Mouse (Mus musculus): ENCODE measurements around the gene 4930595D18Rik. TPM values are rescaled to one million over a fixed set of nuclear protein-coding genes. Genes with fewer than 3 reads are reported as not detected.

Gene 4930595D18Rik
- polyA plus RNA-seq, 1 experiment, result not detected

- no peak for TF ChIP-seq GATA1 (IDR thresholded peaks at IDR 0.05; ENCODE audit: low read length)
- no peak for TF ChIP-seq TAL1 (IDR thresholded peaks at IDR 0.05; ENCODE audit: low read length)
- H3K36me3 ChIP-seq (ENCODE audit: control insufficient read depth), result no peaks in the 10 kb centered on the region; the same call in 1 of the 2 replicates
- peaks cover 45% of the 10 kb centered on the region for H3K4me1 ChIP-seq (ENCODE audit: control insufficient read depth)
- H3K4me3 ChIP-seq (replicated peaks), result no peak overlapping the region
- H3K27me3 ChIP-seq (ENCODE audit: control insufficient read depth), result no peaks in the 10 kb centered on the region
- H3K9me3 ChIP-seq (ENCODE audit: control insufficient read depth, low read length), result peaks cover 3% of the 10 kb centered on the region; the same call in 1 of the 2 replicates
Measured at GRCm38 (mm10) chr12:111151422-111152156, 32.7 kb downstream of the 4930595D18Rik start.

GRCm38 (mm10) chr12:111150236-111150596, 34.1 kb downstream of the 4930595D18Rik start:
- Histone ChIP-seq H3K4me3 (replicated peaks) (no peak overlapping the region), H3K9me3 (ENCODE audit: control insufficient read depth, low read length) (peaks cover 2% of the 10 kb centered on the region; the same call in 1 of the 2 replicates), H3K4me1 (ENCODE audit: control insufficient read depth) (peaks cover 45% of the 10 kb centered on the region), H3K27me3 (ENCODE audit: control insufficient read depth) (peaks cover 2% of the 10 kb centered on the region; the same call in 1 of the 2 replicates), H3K36me3 (ENCODE audit: control insufficient read depth) (no peaks in the 10 kb centered on the region; the same call in 1 of the 2 replicates)
- TF ChIP-seq GATA1 (IDR thresholded peaks at IDR 0.05; ENCODE audit: low read length) (no peak), TAL1 (IDR thresholded peaks at IDR 0.05; ENCODE audit: low read length) (no peak)

- H3K4me3 ChIP-seq (replicated peaks), result no peak overlapping the region
- H3K36me3 ChIP-seq (ENCODE audit: control insufficient read depth), result no peaks in the 10 kb centered on the region
- H3K4me1 ChIP-seq (ENCODE audit: control insufficient read depth), result peaks cover 45% of the 10 kb centered on the region
- H3K27me3 ChIP-seq (ENCODE audit: control insufficient read depth), result peaks cover 5% of the 10 kb centered on the region
- TF ChIP-seq GATA1 (IDR thresholded peaks at IDR 0.05; ENCODE audit: low read length), result no peak
- TF ChIP-seq TAL1 (IDR thresholded peaks at IDR 0.05; ENCODE audit: low read length), result no peak
- no peaks in the 10 kb centered on the region for H3K9me3 ChIP-seq (ENCODE audit: control insufficient read depth, low read length)
Measured at GRCm38 (mm10) chr12:111149495-111150235, 34.6 kb downstream of the 4930595D18Rik start.

- no peaks in the 10 kb centered on the region for H3K36me3 ChIP-seq (ENCODE audit: control insufficient read depth)
- peaks cover 9% of the 10 kb centered on the region for H3K9me3 ChIP-seq (ENCODE audit: control insufficient read depth, low read length)
- H3K4me1 ChIP-seq (ENCODE audit: control insufficient read depth), result peaks cover 13% of the 10 kb centered on the region
- no peak overlapping the region for H3K4me3 ChIP-seq (replicated peaks)
- H3K27me3 ChIP-seq (ENCODE audit: control insufficient read depth), result peaks cover 8% of the 10 kb centered on the region
- no peak for TF ChIP-seq GATA1 (IDR thresholded peaks at IDR 0.05; ENCODE audit: low read length)
- no peak for TF ChIP-seq TAL1 (IDR thresholded peaks at IDR 0.05; ENCODE audit: low read length)
Measured at GRCm38 (mm10) chr12:111145269-111145668, 39.0 kb downstream of the 4930595D18Rik start.

- TF ChIP-seq TAL1 (IDR thresholded peaks at IDR 0.05; ENCODE audit: low read length) (no peak), GATA1 (IDR thresholded peaks at IDR 0.05; ENCODE audit: low read length) (no peak)
- Histone ChIP-seq H3K4me3 (replicated peaks) (no peak overlapping the region), H3K27me3 (ENCODE audit: control insufficient read depth) (peaks cover 8% of the 10 kb centered on the region), H3K9me3 (ENCODE audit: control insufficient read depth, low read length) (peaks cover 10% of the 10 kb centered on the region), H3K4me1 (ENCODE audit: control insufficient read depth) (peaks cover 7% of the 10 kb centered on the region), H3K36me3 (ENCODE audit: control insufficient read depth) (no peaks in the 10 kb centered on the region)
Measured at GRCm38 (mm10) chr12:111144598-111144997, 39.7 kb downstream of the 4930595D18Rik start.

- H3K27me3 ChIP-seq (ENCODE audit: control insufficient read depth), result peaks cover 8% of the 10 kb centered on the region
- TF ChIP-seq GATA1 (IDR thresholded peaks at IDR 0.05; ENCODE audit: low read length) (no peak), TAL1 (IDR thresholded peaks at IDR 0.05; ENCODE audit: low read length) (no peak)
- peaks cover 15% of the 10 kb centered on the region for H3K9me3 ChIP-seq (ENCODE audit: control insufficient read depth, low read length)
- H3K4me1 ChIP-seq (ENCODE audit: control insufficient read depth), result peaks cover 2% of the 10 kb centered on the region; the same call in 1 of the 2 replicates
- no peak overlapping the region for H3K4me3 ChIP-seq (replicated peaks)
- H3K36me3 ChIP-seq (ENCODE audit: control insufficient read depth), result no peaks in the 10 kb centered on the region
Measured at GRCm38 (mm10) chr12:111143509-111144063, 40.7 kb downstream of the 4930595D18Rik start.

- Histone ChIP-seq H3K4me3 (replicated peaks) (no peak overlapping the region), H3K4me1 (ENCODE audit: control insufficient read depth) (no peaks in the 10 kb centered on the region), H3K36me3 (ENCODE audit: control insufficient read depth) (no peaks in the 10 kb centered on the region), H3K9me3 (ENCODE audit: control insufficient read depth, low read length) (peaks cover 16% of the 10 kb centered on the region), H3K27me3 (ENCODE audit: control insufficient read depth) (peaks cover 8% of the 10 kb centered on the region)
- TF ChIP-seq TAL1 (IDR thresholded peaks at IDR 0.05; ENCODE audit: low read length), result no peak
- no peak for TF ChIP-seq GATA1 (IDR thresholded peaks at IDR 0.05; ENCODE audit: low read length)
Measured at GRCm38 (mm10) chr12:111143005-111143508, 41.2 kb downstream of the 4930595D18Rik start.

- peaks cover 16% of the 10 kb centered on the region for H3K9me3 ChIP-seq (ENCODE audit: control insufficient read depth, low read length)
- TF ChIP-seq GATA1 (IDR thresholded peaks at IDR 0.05; ENCODE audit: low read length), result no peak
- no peak overlapping the region for H3K4me3 ChIP-seq (replicated peaks)
Measured at GRCm38 (mm10) chr12:111137079-111137478, 47.2 kb downstream of the 4930595D18Rik start.

GRCm38 (mm10) chr12:111135953-111136352, 48.3 kb downstream of the 4930595D18Rik start:
- TF ChIP-seq GATA1 (IDR thresholded peaks at IDR 0.05; ENCODE audit: low read length), result no peak
- no peak for TF ChIP-seq TAL1 (IDR thresholded peaks at IDR 0.05; ENCODE audit: low read length)
- Histone ChIP-seq H3K9me3 (ENCODE audit: control insufficient read depth, low read length) (peaks cover 14% of the 10 kb centered on the region), H3K4me3 (replicated peaks) (no peak overlapping the region), H3K4me1 (ENCODE audit: control insufficient read depth) (peaks cover 3% of the 10 kb centered on the region; the same call in 1 of the 2 replicates), H3K27me3 (ENCODE audit: control insufficient read depth) (no peaks in the 10 kb centered on the region), H3K36me3 (ENCODE audit: control insufficient read depth) (no peaks in the 10 kb centered on the region)

More at GRCm38 (mm10) chr12:111137079-111137478, 47.2 kb downstream of the 4930595D18Rik start:
- H3K27me3 ChIP-seq (ENCODE audit: control insufficient read depth), result no peaks in the 10 kb centered on the region
- H3K4me1 ChIP-seq (ENCODE audit: control insufficient read depth), result peaks cover 3% of the 10 kb centered on the region; the same call in 1 of the 2 replicates
- H3K36me3 ChIP-seq (ENCODE audit: control insufficient read depth), result no peaks in the 10 kb centered on the region

Data from erythroblast, embryonic 14.5 days (primary cell).